24 mouse cellular contexts compared by ENCODE assay signal in the genomic region with DNA sequence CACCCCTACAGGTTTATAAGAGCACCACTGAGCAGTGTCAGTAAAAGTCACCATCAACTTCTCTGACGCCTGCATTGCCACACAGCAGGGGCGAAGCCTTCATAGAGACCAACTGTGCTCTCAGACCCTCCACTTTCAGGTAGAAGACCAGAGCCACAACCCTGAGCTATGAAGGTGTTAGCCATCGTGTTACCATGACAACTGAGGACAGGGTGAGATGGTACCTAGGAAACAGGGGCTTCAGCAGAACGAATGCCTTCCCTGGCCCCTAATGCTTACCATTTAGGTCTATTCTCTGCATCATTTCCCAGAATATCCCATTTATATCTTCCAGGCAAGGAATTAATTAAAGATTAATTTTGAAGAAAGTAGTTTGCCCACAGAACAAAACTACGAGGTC. TPM values are rescaled to one million over a fixed set of nuclear protein-coding genes. Genes with fewer than 3 reads are reported as not detected.
A peak's percentile ranks its signal among the peaks of the same experiment; 100 is the strongest.
DNase-seq lines count a peak whose midpoint lies in the region; ATAC-seq lines count a peak whose summit lies in the region.
"Had no signal": no experiment of that assay in that cellular context is flagged by ENCODE, and none has a peak within 500 bp of the region (broad histone marks: within the 10 kb centered on the region; RNA-seq: fewer than 3 reads in every experiment).

No protein-coding gene starts in this region.

- no peak overlapping the region for H3K9ac ChIP-seq in forebrain, embryonic 12.5 days
- H3K9ac ChIP-seq in forebrain, embryonic 14.5 days (ENCODE audit: low read length) = no peak overlapping the region
- no peak overlapping the region for H3K9ac ChIP-seq in limb, embryonic 13.5 days
- no peak overlapping the region for H3K9ac ChIP-seq in intestine, embryonic 16.5 days (ENCODE audit: low read depth, low read length)
- H3K9ac ChIP-seq: embryonic facial prominence, embryonic 15.5 days had no signal

- H3K4me2 ChIP-seq in forebrain, embryonic 12.5 days = no peak overlapping the region
- H3K4me2 ChIP-seq in forebrain, embryonic 14.5 days (ENCODE audit: low read length) = no peak overlapping the region
- H3K4me2 ChIP-seq in limb, embryonic 13.5 days (replicated peaks) = no peak overlapping the region
- H3K4me2 ChIP-seq in intestine, embryonic 16.5 days (ENCODE audit: low read depth, low read length) = no peak overlapping the region
- H3K4me2 ChIP-seq: embryonic facial prominence, embryonic 15.5 days had no signal

- WGBS in forebrain, embryonic 12.5 days = 86% methylated on average over 5 of the region's 5 CpGs
- 84% methylated on average over 5 of the region's 5 CpGs for WGBS in forebrain, embryonic 14.5 days
- WGBS in limb, embryonic 13.5 days = 64% methylated on average over 5 of the region's 5 CpGs
- 83% methylated on average over 5 of the region's 5 CpGs for WGBS in limb, embryonic 10.5 days
- 74% methylated on average over 5 of the region's 5 CpGs for WGBS in intestine, embryonic 16.5 days

- 0 out of 2 replicates have a peak, but pooled peaks have one; percentile 15 for ATAC-seq in forebrain, embryonic 12.5 days (ENCODE audit: low FRiP score)
- ATAC-seq in forebrain, embryonic 14.5 days = no peak
- ATAC-seq in limb, embryonic 13.5 days (ENCODE audit: low FRiP score, low read depth) = peak; percentile 33; the same call in 1 of the 2 replicates
- ATAC-seq in intestine, embryonic 16.5 days = peak; percentile 5; the same call in 1 of the 2 replicates
- ATAC-seq: activated CD4-positive, CD25-positive, alpha-beta regulatory T cell, adult 4 months; CD4-positive, CD25-positive, alpha-beta regulatory T cell, adult 4 months; Patski had no signal

- H3K9me3 ChIP-seq in forebrain, embryonic 12.5 days = no peaks in the 10 kb centered on the region
- H3K9me3 ChIP-seq in forebrain, embryonic 14.5 days (replicated peaks; ENCODE audit: control insufficient read depth, low read length) = no peaks in the 10 kb centered on the region
- no peaks in the 10 kb centered on the region for H3K9me3 ChIP-seq in limb, embryonic 13.5 days
- no peaks in the 10 kb centered on the region for H3K9me3 ChIP-seq in limb, embryonic 10.5 days (replicated peaks)
- H3K9me3 ChIP-seq in intestine, embryonic 16.5 days (ENCODE audit: control insufficient read depth, low read length) = no peaks in the 10 kb centered on the region
- H3K9me3 ChIP-seq: embryonic facial prominence, embryonic 15.5 days; megakaryocyte, embryonic 14.5 days had no signal

- H3K27me3 ChIP-seq in forebrain, embryonic 12.5 days = no peaks in the 10 kb centered on the region
- H3K27me3 ChIP-seq in forebrain, embryonic 14.5 days (replicated peaks; ENCODE audit: control insufficient read depth, insufficient read depth, low read length) = no peaks in the 10 kb centered on the region
- no peaks in the 10 kb centered on the region for H3K27me3 ChIP-seq in limb, embryonic 13.5 days
- H3K27me3 ChIP-seq in limb, embryonic 10.5 days (ENCODE audit: low read depth, poor library complexity, severe bottlenecking) = no peaks in the 10 kb centered on the region
- H3K27me3 ChIP-seq in intestine, embryonic 16.5 days (replicated peaks; ENCODE audit: control insufficient read depth, insufficient read depth, low read length) = no peaks in the 10 kb centered on the region
- H3K27me3 ChIP-seq: embryonic facial prominence, embryonic 15.5 days; megakaryocyte, embryonic 14.5 days; Patski had no signal

- peaks cover 8% of the 10 kb centered on the region for H3K4me1 ChIP-seq in forebrain, embryonic 12.5 days
- H3K4me1 ChIP-seq in forebrain, embryonic 14.5 days (ENCODE audit: control insufficient read depth, insufficient read depth, low read length) = no peaks in the 10 kb centered on the region
- peaks cover 3% of the 10 kb centered on the region; the same call in 1 of the 2 replicates for H3K4me1 ChIP-seq in limb, embryonic 13.5 days
- peaks cover 3% of the 10 kb centered on the region; the same call in 1 of the 2 replicates for H3K4me1 ChIP-seq in limb, embryonic 10.5 days
- peaks cover 10% of the 10 kb centered on the region for H3K4me1 ChIP-seq in intestine, embryonic 16.5 days (ENCODE audit: control insufficient read depth, insufficient read depth, low read length)
- H3K4me1 ChIP-seq: embryonic facial prominence, embryonic 15.5 days had no signal

- H3K36me3 ChIP-seq in forebrain, embryonic 12.5 days (replicated peaks) = no peaks in the 10 kb centered on the region
- H3K36me3 ChIP-seq in forebrain, embryonic 14.5 days (ENCODE audit: control insufficient read depth, insufficient read depth, low read length) = no peaks in the 10 kb centered on the region
- peaks cover 5% of the 10 kb centered on the region; the same call in 1 of the 2 replicates for H3K36me3 ChIP-seq in limb, embryonic 13.5 days
- 0 out of 2 replicates have a peak, but pooled peaks cover 4% of the 10 kb centered on the region for H3K36me3 ChIP-seq in limb, embryonic 10.5 days
- no peaks in the 10 kb centered on the region for H3K36me3 ChIP-seq in intestine, embryonic 16.5 days (ENCODE audit: control insufficient read depth, insufficient read depth, low read length)

- no peak for DNase-seq in forebrain, embryonic 14.5 days (ENCODE audit: low spot score)
- no peak for DNase-seq in limb, embryonic 10.5 days (ENCODE audit: low spot score)
- DNase-seq in R1 (ENCODE audit: low read depth, low spot score) = peak; percentile 30
- no peak for DNase-seq in lung, adult 18-20 months
- DNase-seq in gastrocnemius, postnatal 4 days (ENCODE audit: low spot score in 2 of 2) = no peak
- DNase-seq: adrenal gland, postnatal 10 days; cerebellum, adult 9-11 months; gastrocnemius, postnatal 10 days; heart, adult 2 months; heart, postnatal 4 days; kidney, adult 2 months; kidney, postnatal 10 days; liver; lung, adult 2 months; right cerebral cortex, adult 18-20 months; thymus, postnatal 25 days had no signal

- no peak overlapping the region for H3K4me3 ChIP-seq in forebrain, embryonic 12.5 days (replicated peaks)
- H3K4me3 ChIP-seq in forebrain, embryonic 14.5 days (ENCODE audit: low read depth, low read length) = no peak overlapping the region
- no peak overlapping the region for H3K4me3 ChIP-seq in limb, embryonic 13.5 days
- H3K4me3 ChIP-seq in limb, embryonic 10.5 days = no peak overlapping the region
- H3K4me3 ChIP-seq in intestine, embryonic 16.5 days (ENCODE audit: low read length) = no peak overlapping the region
- H3K4me3 ChIP-seq: embryonic facial prominence, embryonic 15.5 days; heart, adult 2 months; megakaryocyte, embryonic 14.5 days had no signal

- H3K27ac ChIP-seq in forebrain, embryonic 12.5 days = no peak overlapping the region
- H3K27ac ChIP-seq in forebrain, embryonic 14.5 days (ENCODE audit: low read depth, low read length) = no peak overlapping the region
- no peak overlapping the region for H3K27ac ChIP-seq in limb, embryonic 13.5 days
- H3K27ac ChIP-seq in limb, embryonic 10.5 days = no peak overlapping the region
- H3K27ac ChIP-seq in intestine, embryonic 16.5 days (ENCODE audit: low read length) = no peak overlapping the region
- H3K27ac ChIP-seq: embryonic facial prominence, embryonic 15.5 days; heart, adult 2 months had no signal

RNA-seq across cellular contexts. Expression of gene Alg14, which starts 17.4 kb away (rescaled TPM):
- 30.1 and 31.5 TPM in 2 replicates for polyA plus RNA-seq in forebrain, embryonic 12.5 days (2016; fragmentation: Nextera tagmentation; extraction: Ambion mirVana)
- polyA plus RNA-seq in forebrain, embryonic 14.5 days (2014; fragmentation: Nextera tagmentation; extraction: Ambion mirVana) = 40.9 and 46.6 TPM in 2 replicates
- 37.0 and 41.6 TPM in 2 replicates for polyA plus RNA-seq in limb, embryonic 13.5 days (2015; fragmentation: Nextera tagmentation; extraction: Ambion mirVana)
- polyA plus RNA-seq in limb, embryonic 10.5 days (2016; fragmentation: Nextera tagmentation; extraction: Ambion mirVana) = 26.0 and 35.0 TPM in 2 replicates
- polyA plus RNA-seq in intestine, embryonic 16.5 days (2015; fragmentation: Nextera tagmentation; extraction: Ambion mirVana) = 39.5 and 41.3 TPM in 2 replicates
- total RNA-seq in gastrocnemius, postnatal 4 days (2021) = 10 to 100 TPM; 10.7 to 14.0 TPM

RNA-seq across cellular contexts. Expression of gene Tmem56, which starts 26.0 kb away (rescaled TPM):
- polyA plus RNA-seq in forebrain, embryonic 12.5 days (2016; fragmentation: Nextera tagmentation; extraction: Ambion mirVana) = 2.6 and 3.2 TPM in 2 replicates
- polyA plus RNA-seq in forebrain, embryonic 14.5 days (2014; fragmentation: Nextera tagmentation; extraction: Ambion mirVana) = 2.5 and 3.8 TPM in 2 replicates
- polyA plus RNA-seq in limb, embryonic 13.5 days (2015; fragmentation: Nextera tagmentation; extraction: Ambion mirVana) = 0.94 and 1.0 TPM in 2 replicates
- 0.96 and 1.0 TPM in 2 replicates for polyA plus RNA-seq in limb, embryonic 10.5 days (2016; fragmentation: Nextera tagmentation; extraction: Ambion mirVana)
- polyA plus RNA-seq in intestine, embryonic 16.5 days (2015; fragmentation: Nextera tagmentation; extraction: Ambion mirVana) = 1.3 TPM in 2 replicates
- 1 to 10 TPM; 3.0 to 5.4 TPM for total RNA-seq in gastrocnemius, postnatal 4 days (2021)
- polyA plus RNA-seq: CD4-positive, CD25-positive, alpha-beta regulatory T cell, adult 4 months had no signal
